Mouse (Mus musculus): ENCODE data around the gene Pde11a. TPM values are rescaled to one million over a fixed set of nuclear protein-coding genes. Genes with fewer than 3 reads are reported as not detected.

The Pde11a gene
- total and polyA plus RNA-seq, 3 experiments, result 0.04 to 2.3 (median 0.38) TPM

DNA sequence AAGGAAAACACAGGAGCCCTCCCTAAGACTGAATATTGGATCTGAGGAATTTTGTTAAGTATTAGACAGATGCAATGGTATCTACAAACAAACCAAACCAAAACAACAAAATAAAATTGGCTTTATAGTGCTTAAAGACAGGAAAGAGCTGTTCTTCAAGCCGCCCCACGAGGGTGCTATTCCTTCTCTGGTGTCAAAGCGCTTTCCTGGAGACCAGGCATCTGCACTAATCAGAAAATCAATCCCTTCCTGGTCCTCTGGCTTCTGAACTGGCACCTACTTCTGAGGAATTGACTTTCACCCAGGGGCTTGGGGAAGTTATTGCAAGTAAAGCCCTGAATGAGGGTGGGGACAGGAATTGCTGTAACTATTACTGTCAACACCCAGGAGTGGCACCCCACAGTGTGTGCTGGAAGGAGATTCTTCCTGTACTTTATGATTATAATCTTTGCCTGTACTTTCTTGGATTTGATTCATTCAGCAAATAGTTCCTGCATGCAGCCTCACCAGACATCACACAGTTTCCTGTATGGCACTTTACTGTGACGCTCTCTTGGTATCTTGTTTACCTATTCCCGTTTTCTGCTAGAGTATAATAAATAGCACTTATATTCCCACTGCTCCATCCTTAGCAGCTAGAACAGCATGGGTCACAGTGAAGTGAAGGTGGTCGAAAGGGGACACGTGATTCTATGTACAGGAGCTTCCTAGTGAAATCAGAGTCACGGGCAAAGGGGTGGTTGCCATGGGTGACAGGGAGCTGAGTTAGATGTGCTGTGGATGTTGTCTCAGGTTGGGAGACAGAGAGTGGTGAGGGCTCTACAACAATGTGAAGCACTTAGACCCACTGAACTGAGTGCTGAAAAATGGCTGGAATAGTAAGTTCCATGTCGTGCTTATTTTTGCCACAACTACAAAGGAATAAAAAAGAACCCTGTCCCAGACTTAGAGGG lies 210.2 kb downstream of the Pde11a start:
- Histone ChIP-seq H3K36me3 (replicated peaks) (no peaks in the 10 kb centered on the region), H3K4me3 (ENCODE audit: low read depth, low read length) (no peak overlapping the region; the same call in 1 of the 2 replicates), H3K9me3 (replicated peaks) (no peaks in the 10 kb centered on the region), H3K27me3 (ENCODE audit: insufficient read depth, low read length) (peaks cover 3% of the 10 kb centered on the region; the same call in 1 of the 2 replicates), H3K4me1 (ENCODE audit: insufficient read depth, low read depth, low read length) (peaks cover 17% of the 10 kb centered on the region)
- ATAC-seq (ENCODE audit: extremely low read depth, insufficient number of reproducible peaks, low FRiP score, poor library complexity, severe bottlenecking) (peak; percentile 22; the same call in 1 of the 2 replicates), DNase-seq (ENCODE audit: low spot score) (no peak)
- TF ChIP-seq GATA2 (IDR thresholded peaks at IDR 0.05; ENCODE audit: borderline replicate concordance, low read depth, low read length), result no peak
- TF ChIP-seq GATA1 (IDR thresholded peaks at IDR 0.05; ENCODE audit: borderline replicate concordance, low read length), result no peak
- no peak for TF ChIP-seq TAL1 (conservative IDR thresholded peaks at IDR 0.05; ENCODE audit: low read depth, low read length)
- TF ChIP-seq POLR2AphosphoS5 (IDR thresholded peaks at IDR 0.05; ENCODE audit: insufficient replicate concordance, low read depth, low read length), result no peak
- TF ChIP-seq CTCF (IDR thresholded peaks at IDR 0.05; ENCODE audit: low read depth, low read length), result 0 out of 2 replicates have a peak, but pooled peaks have one; percentile 13

DNA sequence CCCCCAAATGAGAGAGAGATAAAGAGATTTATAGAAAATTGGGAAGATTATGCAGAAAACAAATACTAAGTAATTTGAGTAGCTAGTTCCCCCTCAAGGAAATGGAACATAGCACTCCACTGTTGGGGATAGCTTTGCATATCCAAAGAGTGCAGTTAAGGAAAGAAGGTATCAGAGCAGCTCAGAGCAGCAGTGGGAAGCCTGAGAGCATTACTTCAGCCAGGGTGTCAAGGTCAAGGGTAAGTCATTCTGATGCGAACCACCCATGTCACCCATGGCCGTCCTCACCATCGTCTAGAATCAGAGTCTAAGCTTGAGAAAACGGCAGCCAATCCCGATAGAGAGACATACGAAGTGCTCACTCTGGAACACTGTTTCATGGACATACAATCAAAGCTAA lies 211.9 kb downstream of the Pde11a start:
- H3K4me1 ChIP-seq (ENCODE audit: insufficient read depth, low read depth, low read length), result peaks cover 20% of the 10 kb centered on the region
- DNase-seq (ENCODE audit: low spot score) (no peak), ATAC-seq (ENCODE audit: extremely low read depth, insufficient number of reproducible peaks, low FRiP score, poor library complexity, severe bottlenecking) (no peak)
- TF ChIP-seq GATA1 (IDR thresholded peaks at IDR 0.05; ENCODE audit: borderline replicate concordance, low read length) (no peak), GATA2 (IDR thresholded peaks at IDR 0.05; ENCODE audit: borderline replicate concordance, low read depth, low read length) (no peak), POLR2AphosphoS5 (IDR thresholded peaks at IDR 0.05; ENCODE audit: insufficient replicate concordance, low read depth, low read length) (no peak), CTCF (IDR thresholded peaks at IDR 0.05; ENCODE audit: low read depth, low read length) (no peak), TAL1 (conservative IDR thresholded peaks at IDR 0.05; ENCODE audit: low read depth, low read length) (no peak)
- H3K9me3 ChIP-seq (replicated peaks), result no peaks in the 10 kb centered on the region
- H3K36me3 ChIP-seq (replicated peaks), result no peaks in the 10 kb centered on the region
- no peak overlapping the region for H3K4me3 ChIP-seq (ENCODE audit: low read depth, low read length)
- peaks cover 3% of the 10 kb centered on the region; the same call in 1 of the 2 replicates for H3K27me3 ChIP-seq (ENCODE audit: insufficient read depth, low read length)

DNA sequence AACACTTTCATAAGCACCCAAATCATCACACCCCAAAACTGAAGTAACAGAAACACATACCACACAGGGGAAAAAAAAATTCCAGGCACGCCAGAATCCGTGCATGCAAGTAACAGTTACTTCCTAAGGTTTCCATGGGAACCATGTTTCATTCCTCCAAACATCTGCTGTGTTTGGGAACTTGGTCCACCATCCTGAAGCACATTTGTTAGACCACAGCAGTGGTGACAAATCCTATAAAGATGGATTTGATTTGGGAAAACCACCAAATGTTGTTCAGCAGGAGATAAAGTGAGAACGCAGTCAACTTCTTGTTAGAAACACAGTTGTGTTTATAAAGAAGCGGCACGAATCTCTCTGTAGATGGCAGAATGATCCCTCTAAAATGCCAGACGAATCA lies 213.8 kb downstream of the Pde11a start:
- TF ChIP-seq CTCF (IDR thresholded peaks at IDR 0.05; ENCODE audit: low read depth, low read length) (no peak), POLR2AphosphoS5 (IDR thresholded peaks at IDR 0.05; ENCODE audit: insufficient replicate concordance, low read depth, low read length) (no peak), GATA1 (IDR thresholded peaks at IDR 0.05; ENCODE audit: borderline replicate concordance, low read length) (no peak), GATA2 (IDR thresholded peaks at IDR 0.05; ENCODE audit: borderline replicate concordance, low read depth, low read length) (no peak), TAL1 (conservative IDR thresholded peaks at IDR 0.05; ENCODE audit: low read depth, low read length) (no peak)
- Histone ChIP-seq H3K27me3 (ENCODE audit: insufficient read depth, low read length) (peaks cover 3% of the 10 kb centered on the region; the same call in 1 of the 2 replicates), H3K4me3 (ENCODE audit: low read depth, low read length) (no peak overlapping the region), H3K36me3 (replicated peaks) (no peaks in the 10 kb centered on the region), H3K9me3 (replicated peaks) (no peaks in the 10 kb centered on the region), H3K4me1 (ENCODE audit: insufficient read depth, low read depth, low read length) (peaks cover 18% of the 10 kb centered on the region)
- DNase-seq (ENCODE audit: low spot score) (no peak), ATAC-seq (ENCODE audit: extremely low read depth, insufficient number of reproducible peaks, low FRiP score, poor library complexity, severe bottlenecking) (no peak)

DNA sequence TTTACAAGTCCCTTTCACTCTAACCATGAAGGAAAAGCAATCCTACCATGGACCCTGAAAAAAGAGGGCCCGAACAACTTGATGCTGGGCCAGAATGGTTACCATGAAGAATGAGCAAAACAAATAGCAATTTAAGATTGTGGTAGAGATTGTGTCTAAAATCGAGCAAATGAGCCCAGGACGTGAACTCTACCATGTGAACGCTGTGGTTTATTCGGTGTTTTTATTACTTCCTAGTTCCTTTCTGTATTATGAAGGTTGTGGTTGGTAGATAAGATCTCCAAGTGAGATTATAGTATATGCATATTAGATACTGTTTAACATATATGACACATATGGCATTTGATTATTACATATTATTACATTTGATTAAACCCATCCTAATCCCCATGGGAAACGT lies 216.4 kb downstream of the Pde11a start:
- Histone ChIP-seq H3K36me3 (replicated peaks) (no peaks in the 10 kb centered on the region), H3K27me3 (ENCODE audit: insufficient read depth, low read length) (peaks cover 6% of the 10 kb centered on the region; the same call in 1 of the 2 replicates), H3K9me3 (replicated peaks) (no peaks in the 10 kb centered on the region), H3K4me1 (ENCODE audit: insufficient read depth, low read depth, low read length) (peaks cover 11% of the 10 kb centered on the region), H3K4me3 (ENCODE audit: low read depth, low read length) (no peak overlapping the region)
- ATAC-seq (ENCODE audit: extremely low read depth, insufficient number of reproducible peaks, low FRiP score, poor library complexity, severe bottlenecking) (peak; percentile 34; the same call in 1 of the 2 replicates), DNase-seq (ENCODE audit: low spot score) (no peak)
- no peak for TF ChIP-seq TAL1 (conservative IDR thresholded peaks at IDR 0.05; ENCODE audit: low read depth, low read length)
- TF ChIP-seq CTCF (IDR thresholded peaks at IDR 0.05; ENCODE audit: low read depth, low read length), result no peak

DNA sequence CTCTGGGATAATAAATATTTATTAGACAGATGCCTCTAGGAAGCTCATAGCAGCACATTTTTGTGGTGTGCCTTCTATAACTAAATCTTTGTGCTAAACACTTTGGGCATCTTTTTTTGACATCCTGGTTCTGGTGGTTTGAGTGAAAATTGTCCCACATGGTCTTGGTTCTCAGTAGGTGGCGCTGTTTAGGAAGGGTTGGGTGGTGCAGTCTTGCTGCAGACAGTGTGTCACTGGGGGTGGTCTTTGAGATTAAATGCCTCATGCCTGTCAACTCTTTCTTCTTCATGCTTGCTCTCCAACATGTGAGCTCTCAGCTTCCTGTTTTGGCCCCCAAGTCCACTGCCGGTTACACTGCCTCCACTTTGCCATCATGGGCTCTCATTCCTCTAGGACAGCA lies 218.7 kb downstream of the Pde11a start:
- no peak overlapping the region for H3K4me3 ChIP-seq (ENCODE audit: low read depth, low read length)
- no peaks in the 10 kb centered on the region for H3K36me3 ChIP-seq (replicated peaks)
- no peak for TF ChIP-seq TAL1 (conservative IDR thresholded peaks at IDR 0.05; ENCODE audit: low read depth, low read length)
- no peak for TF ChIP-seq GATA1 (IDR thresholded peaks at IDR 0.05; ENCODE audit: borderline replicate concordance, low read length)
- no peak for TF ChIP-seq GATA2 (IDR thresholded peaks at IDR 0.05; ENCODE audit: borderline replicate concordance, low read depth, low read length)
- no peak for TF ChIP-seq POLR2AphosphoS5 (IDR thresholded peaks at IDR 0.05; ENCODE audit: insufficient replicate concordance, low read depth, low read length)
- TF ChIP-seq CTCF (IDR thresholded peaks at IDR 0.05; ENCODE audit: low read depth, low read length), result no peak
- peaks cover 6% of the 10 kb centered on the region; the same call in 1 of the 2 replicates for H3K27me3 ChIP-seq (ENCODE audit: insufficient read depth, low read length)
- ATAC-seq (ENCODE audit: extremely low read depth, insufficient number of reproducible peaks, low FRiP score, poor library complexity, severe bottlenecking) (no peak), DNase-seq (ENCODE audit: low spot score) (no peak)
- H3K4me1 ChIP-seq (ENCODE audit: insufficient read depth, low read depth, low read length), result peaks cover 11% of the 10 kb centered on the region
- H3K9me3 ChIP-seq (replicated peaks), result no peaks in the 10 kb centered on the region

DNA sequence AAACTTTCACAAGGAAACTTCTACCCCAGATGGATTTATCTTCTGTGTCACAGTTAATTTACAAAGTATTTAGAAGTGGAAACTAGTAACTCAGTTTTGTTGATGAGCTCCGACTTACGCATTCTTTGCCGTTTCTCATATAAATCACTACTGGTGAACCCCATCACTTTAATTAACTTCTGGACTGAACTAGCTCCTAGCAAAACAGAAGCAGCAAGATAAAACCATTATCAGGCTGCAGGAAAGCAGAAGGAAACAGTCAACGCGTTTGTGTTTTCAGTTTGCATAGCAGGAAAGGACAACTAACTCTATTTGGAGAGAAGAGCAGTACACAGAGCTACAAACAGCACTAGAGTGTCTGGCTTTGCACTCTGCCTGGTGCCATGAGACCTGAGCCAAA lies 220.1 kb downstream of the Pde11a start:
- Histone ChIP-seq H3K9me3 (replicated peaks) (no peaks in the 10 kb centered on the region), H3K4me1 (ENCODE audit: insufficient read depth, low read depth, low read length) (peaks cover 10% of the 10 kb centered on the region)

More for the DNA sequence above, 220.1 kb downstream of the Pde11a start:
- H3K36me3 ChIP-seq (replicated peaks), result no peaks in the 10 kb centered on the region
- TF ChIP-seq POLR2AphosphoS5 (IDR thresholded peaks at IDR 0.05; ENCODE audit: insufficient replicate concordance, low read depth, low read length) (no peak), GATA1 (IDR thresholded peaks at IDR 0.05; ENCODE audit: borderline replicate concordance, low read length) (no peak), TAL1 (conservative IDR thresholded peaks at IDR 0.05; ENCODE audit: low read depth, low read length) (no peak)
- no peak for ATAC-seq (ENCODE audit: extremely low read depth, insufficient number of reproducible peaks, low FRiP score, poor library complexity, severe bottlenecking)
- H3K27me3 ChIP-seq (ENCODE audit: insufficient read depth, low read length), result 0 out of 2 replicates have a peak, but pooled peaks cover 4% of the 10 kb centered on the region
- no peak for DNase-seq (ENCODE audit: low spot score)
- H3K4me3 ChIP-seq (ENCODE audit: low read depth, low read length), result no peak overlapping the region
